Mouse (Mus musculus) lung, adult 2 months (tissue): Measurements from ENCODE around the gene Hmgxb4.

Source experiments
- CTCF ChIP-seq: fragments of 200-500 bp; IDR thresholded peaks from 2 replicates; pipeline ENCODE4 v1.5.1; 2011; ENCODE audit warnings: mild to moderate bottlenecking, low read length, control low read depth; ENCODE audit not compliant: insufficient read depth
- POLR2A ChIP-seq: fragments of 200-500 bp; IDR thresholded peaks from 2 replicates; pipeline ENCODE4 v1.6.1; 2011; ENCODE audit warnings: low read depth, mild to moderate bottlenecking, control low read depth, low read length, borderline replicate concordance; ENCODE audit errors: extremely low read depth

DNA sequence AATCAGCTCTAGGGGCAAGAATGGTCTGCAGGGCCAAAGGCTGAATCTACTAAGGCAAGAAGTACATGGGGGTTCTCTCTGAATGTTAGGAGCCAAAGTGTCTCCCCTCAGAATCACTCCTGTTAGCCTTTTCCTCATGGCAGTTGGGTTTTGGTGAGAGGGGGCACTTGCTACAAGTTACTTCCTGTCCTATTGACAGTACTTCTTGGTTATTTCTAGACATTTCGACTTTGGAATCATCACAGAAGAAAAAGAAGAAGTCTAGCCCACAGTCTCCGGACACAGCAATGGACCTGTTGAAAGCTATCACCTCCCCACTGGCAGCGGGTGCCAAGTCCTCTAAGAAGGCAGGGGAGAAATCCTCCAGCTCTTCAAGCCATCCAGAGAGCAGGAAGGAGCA, 7.3 kb downstream of the Hmgxb4 start:
- no peak for TF ChIP-seq CTCF
- TF ChIP-seq POLR2A: no peak
